ENCODE assay signal across 12 mouse cellular contexts in the genomic region with DNA sequence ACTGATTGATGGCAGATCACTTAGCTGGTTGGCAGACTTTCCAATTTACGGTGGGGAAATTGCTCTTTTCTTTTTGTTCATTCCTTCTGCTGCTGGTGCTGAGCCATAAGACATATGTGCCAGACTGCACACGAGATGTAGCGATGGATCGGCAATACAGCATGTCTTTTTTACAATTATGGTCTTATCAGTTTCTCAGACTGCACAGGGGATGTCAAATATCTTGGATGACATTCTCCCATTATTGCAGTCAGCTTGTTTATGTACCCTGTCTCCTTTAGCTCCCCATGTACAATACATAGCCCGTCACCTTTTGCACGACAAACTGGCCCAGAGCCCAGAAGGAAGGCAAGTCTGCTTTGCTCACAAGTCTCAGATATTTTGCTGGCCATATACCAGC.
A peak's percentile ranks its signal among the peaks of the same experiment; 100 is the strongest.
DNase-seq lines count a peak whose midpoint lies in the region; ATAC-seq and TF ChIP-seq lines count a peak whose summit lies in the region.
"Had no signal": no experiment of that assay in that cellular context is flagged by ENCODE, and none has a peak within 500 bp of the region (broad histone marks: within the 10 kb centered on the region; RNA-seq: fewer than 3 reads in every experiment).

No protein-coding gene starts in this region.

- H3K9me3 ChIP-seq in forebrain, embryonic 14.5 days (replicated peaks; ENCODE audit: control insufficient read depth, low read length), result no peaks in the 10 kb centered on the region
- H3K9me3 ChIP-seq in forebrain, embryonic 12.5 days, result no peaks in the 10 kb centered on the region
- no peaks in the 10 kb centered on the region for H3K9me3 ChIP-seq in lung, embryonic 15.5 days
- 0 out of 2 replicates have a peak, but pooled peaks cover 2% of the 10 kb centered on the region for H3K9me3 ChIP-seq in hindbrain, embryonic 16.5 days (ENCODE audit: control insufficient read depth, low read length)
- H3K9me3 ChIP-seq in limb, embryonic 14.5 days (ENCODE audit: control insufficient read depth, low read length), result no peaks in the 10 kb centered on the region
- H3K9me3 ChIP-seq: heart, embryonic 15.5 days had no signal

- H3K4me2 ChIP-seq in forebrain, embryonic 14.5 days (ENCODE audit: low read length), result peak overlapping the region; percentile 10; the same call in 1 of the 2 replicates
- no peak overlapping the region for H3K4me2 ChIP-seq in forebrain, embryonic 12.5 days
- H3K4me2 ChIP-seq in lung, embryonic 15.5 days, result no peak overlapping the region
- H3K4me2 ChIP-seq in hindbrain, embryonic 16.5 days (ENCODE audit: low read length), result peak overlapping the region; percentile 42
- H3K4me2 ChIP-seq in limb, embryonic 14.5 days (replicated peaks; ENCODE audit: low read depth, low read length, severe bottlenecking), result no peak overlapping the region
- H3K4me2 ChIP-seq: heart, embryonic 15.5 days; liver, embryonic 11.5 days had no signal

- no peak overlapping the region for H3K9ac ChIP-seq in forebrain, embryonic 14.5 days (ENCODE audit: low read length)
- no peak overlapping the region for H3K9ac ChIP-seq in forebrain, embryonic 12.5 days
- no peak overlapping the region for H3K9ac ChIP-seq in lung, embryonic 15.5 days
- H3K9ac ChIP-seq in hindbrain, embryonic 16.5 days (ENCODE audit: low read depth, low read length), result no peak overlapping the region
- no peak overlapping the region for H3K9ac ChIP-seq in limb, embryonic 14.5 days (ENCODE audit: low read depth, low read length, severe bottlenecking)
- H3K9ac ChIP-seq: heart, embryonic 15.5 days had no signal

- WGBS in forebrain, embryonic 14.5 days, result 27% methylated on average over 6 of the region's 6 CpGs
- WGBS in forebrain, embryonic 12.5 days, result 68% methylated on average over 6 of the region's 6 CpGs
- WGBS in lung, embryonic 15.5 days, result 33% methylated on average over 6 of the region's 6 CpGs
- WGBS in hindbrain, embryonic 16.5 days, result 35% methylated on average over 6 of the region's 6 CpGs
- WGBS in limb, embryonic 14.5 days, result 40% methylated on average over 6 of the region's 6 CpGs

- peak; percentile 86 for ATAC-seq in forebrain, embryonic 14.5 days
- no peak for ATAC-seq in forebrain, embryonic 12.5 days (ENCODE audit: low FRiP score)
- peak; percentile 62 for ATAC-seq in lung, embryonic 15.5 days (ENCODE audit: borderline replicate concordance, extremely low read depth, low FRiP score, low TSS enrichment)
- ATAC-seq in hindbrain, embryonic 16.5 days, result peak; percentile 54
- no peak for ATAC-seq in limb, embryonic 14.5 days (ENCODE audit: low FRiP score, low read depth)
- ATAC-seq: intestine, embryonic 16.5 days had no signal

- no peaks in the 10 kb centered on the region for H3K27me3 ChIP-seq in forebrain, embryonic 14.5 days (replicated peaks; ENCODE audit: control insufficient read depth, insufficient read depth, low read length)
- no peaks in the 10 kb centered on the region for H3K27me3 ChIP-seq in forebrain, embryonic 12.5 days
- no peaks in the 10 kb centered on the region for H3K27me3 ChIP-seq in lung, embryonic 15.5 days
- H3K27me3 ChIP-seq in hindbrain, embryonic 16.5 days (replicated peaks; ENCODE audit: control insufficient read depth, insufficient read depth, low read length), result no peaks in the 10 kb centered on the region
- H3K27me3 ChIP-seq in limb, embryonic 14.5 days (ENCODE audit: control insufficient read depth, insufficient read depth, low read length), result no peaks in the 10 kb centered on the region
- H3K27me3 ChIP-seq: heart, embryonic 15.5 days had no signal

- H3K4me1 ChIP-seq in forebrain, embryonic 14.5 days (ENCODE audit: control insufficient read depth, insufficient read depth, low read length), result no peaks in the 10 kb centered on the region
- no peaks in the 10 kb centered on the region for H3K4me1 ChIP-seq in forebrain, embryonic 12.5 days
- H3K4me1 ChIP-seq in lung, embryonic 15.5 days, result peaks cover 7% of the 10 kb centered on the region
- H3K4me1 ChIP-seq in hindbrain, embryonic 16.5 days (ENCODE audit: control insufficient read depth, insufficient read depth, low read depth, low read length), result no peaks in the 10 kb centered on the region
- no peaks in the 10 kb centered on the region for H3K4me1 ChIP-seq in limb, embryonic 14.5 days (ENCODE audit: control insufficient read depth, insufficient read depth, low read length)
- H3K4me1 ChIP-seq: heart, embryonic 15.5 days had no signal

- no peak overlapping the region for H3K4me3 ChIP-seq in forebrain, embryonic 14.5 days (ENCODE audit: low read depth, low read length)
- no peak overlapping the region for H3K4me3 ChIP-seq in forebrain, embryonic 12.5 days (replicated peaks)
- H3K4me3 ChIP-seq in lung, embryonic 15.5 days, result no peak overlapping the region
- no peak overlapping the region; the same call in 1 of the 2 replicates for H3K4me3 ChIP-seq in hindbrain, embryonic 16.5 days (ENCODE audit: low read length)
- 0 out of 2 replicates have a peak overlapping the region, but pooled peaks have one; percentile 7 for H3K4me3 ChIP-seq in limb, embryonic 14.5 days (replicated peaks; ENCODE audit: low read length)
- H3K4me3 ChIP-seq: heart, embryonic 15.5 days had no signal

- no peak for TF ChIP-seq POLR2A in limb, embryonic 14.5 days (IDR thresholded peaks at IDR 0.05; ENCODE audit: borderline replicate concordance, extremely low read depth, insufficient read depth, insufficient read length)

- no peaks in the 10 kb centered on the region for H3K36me3 ChIP-seq in forebrain, embryonic 14.5 days (ENCODE audit: control insufficient read depth, insufficient read depth, low read length)
- no peaks in the 10 kb centered on the region for H3K36me3 ChIP-seq in forebrain, embryonic 12.5 days (replicated peaks)
- H3K36me3 ChIP-seq in lung, embryonic 15.5 days, result no peaks in the 10 kb centered on the region
- no peaks in the 10 kb centered on the region for H3K36me3 ChIP-seq in hindbrain, embryonic 16.5 days (ENCODE audit: control insufficient read depth, insufficient read depth, low read length)
- no peaks in the 10 kb centered on the region for H3K36me3 ChIP-seq in limb, embryonic 14.5 days (ENCODE audit: control insufficient read depth, insufficient read depth, low read length)
- H3K36me3 ChIP-seq: heart, embryonic 15.5 days had no signal

- peak; percentile 91 for DNase-seq in forebrain, embryonic 14.5 days (ENCODE audit: low spot score)
- no peak for DNase-seq in lung, postnatal 10 days
- DNase-seq in limb, embryonic 14.5 days (ENCODE audit: low spot score), result no peak
- DNase-seq in ovary, postnatal 14 days (ENCODE audit: low spot score), result no peak
- DNase-seq: gastrocnemius, postnatal 25 days; thymus, adult 2 months had no signal

- H3K27ac ChIP-seq in forebrain, embryonic 14.5 days (ENCODE audit: low read depth, low read length), result 0 out of 2 replicates have a peak overlapping the region, but pooled peaks have one; percentile 6
- no peak overlapping the region for H3K27ac ChIP-seq in forebrain, embryonic 12.5 days
- H3K27ac ChIP-seq in lung, embryonic 15.5 days, result no peak overlapping the region
- 0 out of 2 replicates have a peak overlapping the region, but pooled peaks have one; percentile 20 for H3K27ac ChIP-seq in hindbrain, embryonic 16.5 days (ENCODE audit: low read depth, low read length)
- H3K27ac ChIP-seq in limb, embryonic 14.5 days (replicated peaks; ENCODE audit: low read depth, low read length), result no peak overlapping the region
- H3K27ac ChIP-seq: heart, embryonic 15.5 days had no signal

Comparison
In these comparisons a context has a peak if more than half of its experiments do, and no peak if none do; other contexts are left out.
1. ATAC-seq: peak in forebrain, embryonic 14.5 days (single experiment), lung, embryonic 15.5 days (single experiment) and hindbrain, embryonic 16.5 days (single experiment); none in forebrain, embryonic 12.5 days (single experiment) and limb, embryonic 14.5 days (single experiment).
2. H3K27ac ChIP-seq: peak in forebrain, embryonic 14.5 days (single experiment) and hindbrain, embryonic 16.5 days (single experiment); none in forebrain, embryonic 12.5 days (single experiment), lung, embryonic 15.5 days (single experiment) and limb, embryonic 14.5 days (single experiment).
3. H3K4me2 ChIP-seq: peak in forebrain, embryonic 14.5 days (single experiment) and hindbrain, embryonic 16.5 days (single experiment); none in forebrain, embryonic 12.5 days (single experiment), lung, embryonic 15.5 days (single experiment) and limb, embryonic 14.5 days (single experiment).